34 mouse cellular contexts compared by ENCODE assay signal in genomic region chr11:116443311-116443710, GRCm38 (mm10). TPM values are rescaled to one million over a fixed set of nuclear protein-coding genes. Genes with fewer than 3 reads are reported as not detected.
DNase-seq lines count a peak whose midpoint lies in the region; ATAC-seq and TF ChIP-seq lines count a peak whose summit lies in the region.
"Had no signal": no experiment of that assay in that cellular context is flagged by ENCODE, and none has a peak within 500 bp of the region (broad histone marks: within the 10 kb centered on the region; RNA-seq: fewer than 3 reads in every experiment).

No protein-coding gene starts in this region.

- in situ Hi-C loops in CH12.LX (cut with MboI; ENCODE audit: low pct_ligation_motif_present, low pct_unique_long_range_greater_than_20kb, low sequenced_read_pairs) = loop anchor here (5.0 kb wide), 1 partner anchor 41 kb away; no protein-coding TSS in a partner anchor

- no peak overlapping the region; the same call in 1 of the 2 replicates for H3K27ac ChIP-seq in forebrain, embryonic 13.5 days
- H3K27ac ChIP-seq in forebrain, embryonic 11.5 days (ENCODE audit: low read depth, low read length) = no peak overlapping the region
- no peak overlapping the region for H3K27ac ChIP-seq in intestine, embryonic 16.5 days (ENCODE audit: low read length)
- H3K27ac ChIP-seq in intestine, embryonic 15.5 days = no peak overlapping the region
- H3K27ac ChIP-seq in CH12.LX (ENCODE audit: insufficient read depth, low read depth) = 0 out of 2 replicates have a peak overlapping the region, but pooled peaks have one; percentile 6
- no peak overlapping the region for H3K27ac ChIP-seq in embryonic facial prominence, embryonic 13.5 days
- H3K27ac ChIP-seq: forebrain, embryonic 12.5 days; layer of hippocampus, adult 2 months; left cerebral cortex, adult 2 months; limb, embryonic 15.5 days; liver, embryonic 13.5 days; stomach, postnatal 0 days had no signal

- peaks cover 17% of the 10 kb centered on the region for H3K36me3 ChIP-seq in forebrain, embryonic 13.5 days (ENCODE audit: poor library complexity, severe bottlenecking)
- H3K36me3 ChIP-seq in forebrain, embryonic 11.5 days (ENCODE audit: control insufficient read depth, insufficient read depth, low read length) = 0 out of 2 replicates have a peak, but pooled peaks cover 2% of the 10 kb centered on the region
- H3K36me3 ChIP-seq in intestine, embryonic 16.5 days (ENCODE audit: control insufficient read depth, insufficient read depth, low read length) = no peaks in the 10 kb centered on the region
- H3K36me3 ChIP-seq in intestine, embryonic 15.5 days = peaks cover 6% of the 10 kb centered on the region
- H3K36me3 ChIP-seq in CH12.LX (replicated peaks in 1 of 2; ENCODE audit: control insufficient read depth in 1 of 2, insufficient read depth in 1 of 2, low read length in 1 of 2) = peaks cover 6 to 27% of the 10 kb centered on the region in 2 experiments
- peaks cover 19% of the 10 kb centered on the region for H3K36me3 ChIP-seq in embryonic facial prominence, embryonic 13.5 days

- H3K4me2 ChIP-seq in forebrain, embryonic 13.5 days = no peak overlapping the region
- H3K4me2 ChIP-seq in forebrain, embryonic 11.5 days (ENCODE audit: low read depth, low read length, severe bottlenecking) = no peak overlapping the region
- H3K4me2 ChIP-seq in intestine, embryonic 16.5 days (ENCODE audit: low read depth, low read length) = no peak overlapping the region
- no peak overlapping the region for H3K4me2 ChIP-seq in intestine, embryonic 15.5 days (replicated peaks)
- no peak overlapping the region for H3K4me2 ChIP-seq in CH12.LX (ENCODE audit: insufficient read depth, low read depth, poor library complexity, severe bottlenecking)
- H3K4me2 ChIP-seq in embryonic facial prominence, embryonic 13.5 days = no peak overlapping the region
- H3K4me2 ChIP-seq: forebrain, embryonic 12.5 days; heart, embryonic 11.5 days; limb, embryonic 15.5 days; liver, embryonic 13.5 days had no signal

- WGBS in forebrain, embryonic 13.5 days = 88% methylated on average over 6 of the region's 6 CpGs
- 87% methylated on average over 6 of the region's 6 CpGs for WGBS in forebrain, embryonic 11.5 days
- 92% methylated on average over 6 of the region's 6 CpGs for WGBS in intestine, embryonic 16.5 days
- WGBS in intestine, embryonic 15.5 days = 86% methylated on average over 6 of the region's 6 CpGs
- WGBS in embryonic facial prominence, embryonic 13.5 days = 81% methylated on average over 6 of the region's 6 CpGs

- TF ChIP-seq POLR2A in CH12.LX (IDR thresholded peaks at IDR 0.05; ENCODE audit: low read depth, low read length) = no peak

- no peak for TF ChIP-seq CTCF in CH12.LX (conservative IDR thresholded peaks at IDR 0.05 in 1 of 2, IDR thresholded peaks at IDR 0.05 in 1 of 2; ENCODE audit: low read depth in 2 of 2, low read length in 2 of 2)

- no peak for DNase-seq in forebrain, embryonic 11.5 days (ENCODE audit: low spot score)
- no peak for DNase-seq in CH12.LX (ENCODE audit: extremely low read depth)
- DNase-seq in lung, postnatal 14 days = no peak
- DNase-seq: cerebellum, adult 11 months; cerebellum, adult 9-10 months; cerebellum, postnatal 36 days; gastrocnemius, postnatal 25 days; heart, adult 11 months; kidney, adult 11 months; kidney, postnatal 36 days; liver, embryonic 13.5 days; lung, adult 2 months; lung, postnatal 10 days; midbrain, embryonic 14.5 days; right cerebral cortex, adult 18-20 months; right cerebral cortex, postnatal 4 days; thymus, adult 18-20 months; thymus, postnatal 25 days had no signal

- no peak overlapping the region for H3K4me3 ChIP-seq in forebrain, embryonic 13.5 days
- no peak overlapping the region for H3K4me3 ChIP-seq in forebrain, embryonic 11.5 days (ENCODE audit: low read depth, low read length)
- no peak overlapping the region for H3K4me3 ChIP-seq in intestine, embryonic 16.5 days (ENCODE audit: low read length)
- H3K4me3 ChIP-seq in intestine, embryonic 15.5 days (replicated peaks) = no peak overlapping the region
- no peak overlapping the region for H3K4me3 ChIP-seq in CH12.LX (replicated peaks in 1 of 3; ENCODE audit: low read depth in 2 of 3, low read length in 2 of 3, poor library complexity in 1 of 3)
- no peak overlapping the region for H3K4me3 ChIP-seq in embryonic facial prominence, embryonic 13.5 days
- H3K4me3 ChIP-seq: erythroblast, embryonic 14.5 days; forebrain, embryonic 12.5 days; layer of hippocampus, adult 2 months; left cerebral cortex, adult 2 months; limb, embryonic 15.5 days; liver, embryonic 13.5 days had no signal

- no peak for TF ChIP-seq RAD21 in CH12.LX (IDR thresholded peaks at IDR 0.05; ENCODE audit: low read depth, low read length)

- H3K4me1 ChIP-seq in forebrain, embryonic 13.5 days = peaks cover 17% of the 10 kb centered on the region
- H3K4me1 ChIP-seq in forebrain, embryonic 11.5 days (replicated peaks; ENCODE audit: control insufficient read depth, insufficient read depth, low read length) = 0 out of 2 replicates have a peak, but pooled peaks cover 1% of the 10 kb centered on the region
- H3K4me1 ChIP-seq in intestine, embryonic 16.5 days (ENCODE audit: control insufficient read depth, insufficient read depth, low read length) = peaks cover 9% of the 10 kb centered on the region; the same call in 1 of the 2 replicates
- peaks cover 20% of the 10 kb centered on the region for H3K4me1 ChIP-seq in intestine, embryonic 15.5 days (replicated peaks)
- peaks cover 68 to 75% of the 10 kb centered on the region in 2 experiments for H3K4me1 ChIP-seq in CH12.LX (ENCODE audit: control insufficient read depth in 1 of 2, insufficient read depth in 2 of 2)
- H3K4me1 ChIP-seq in embryonic facial prominence, embryonic 13.5 days = peaks cover 9% of the 10 kb centered on the region

- no peak for TF ChIP-seq EP300 in CH12.LX (IDR thresholded peaks at IDR 0.05; ENCODE audit: low read length)

- no peaks in the 10 kb centered on the region for H3K9me3 ChIP-seq in forebrain, embryonic 13.5 days (replicated peaks)
- no peaks in the 10 kb centered on the region for H3K9me3 ChIP-seq in forebrain, embryonic 11.5 days (ENCODE audit: control insufficient read depth, low read length)
- H3K9me3 ChIP-seq in intestine, embryonic 16.5 days (ENCODE audit: control insufficient read depth, low read length) = no peaks in the 10 kb centered on the region
- no peaks in the 10 kb centered on the region for H3K9me3 ChIP-seq in intestine, embryonic 15.5 days
- H3K9me3 ChIP-seq in CH12.LX (replicated peaks; ENCODE audit: low read length) = no peaks in the 10 kb centered on the region
- no peaks in the 10 kb centered on the region for H3K9me3 ChIP-seq in embryonic facial prominence, embryonic 13.5 days
- H3K9me3 ChIP-seq: forebrain, embryonic 12.5 days; limb, embryonic 15.5 days; liver, embryonic 13.5 days had no signal

- H3K9ac ChIP-seq in forebrain, embryonic 13.5 days = 0 out of 2 replicates have a peak overlapping the region, but pooled peaks have one; percentile 2
- no peak overlapping the region for H3K9ac ChIP-seq in forebrain, embryonic 11.5 days (ENCODE audit: low read length)
- peak overlapping the region; percentile 14; the same call in 1 of the 2 replicates for H3K9ac ChIP-seq in intestine, embryonic 16.5 days (ENCODE audit: low read depth, low read length)
- H3K9ac ChIP-seq in intestine, embryonic 15.5 days = no peak overlapping the region
- no peak overlapping the region for H3K9ac ChIP-seq in CH12.LX (ENCODE audit: insufficient read depth, low read depth)
- 0 out of 2 replicates have a peak overlapping the region, but pooled peaks have one; percentile 16 for H3K9ac ChIP-seq in embryonic facial prominence, embryonic 13.5 days
- H3K9ac ChIP-seq: forebrain, embryonic 12.5 days; limb, embryonic 15.5 days; liver, embryonic 13.5 days had no signal

- dilution Hi-C loops in CH12.LX (cut with MboI; ENCODE audit: extremely low pct_ligation_motif_present, extremely low pct_unique_long_range_greater_than_20kb, low sequenced_read_pairs) = no loop called here

- no peak for ATAC-seq in forebrain, embryonic 13.5 days
- no peak for ATAC-seq in forebrain, embryonic 11.5 days (replicated peaks; ENCODE audit: low FRiP score)
- ATAC-seq in intestine, embryonic 16.5 days = no peak
- no peak for ATAC-seq in intestine, embryonic 15.5 days
- no peak for ATAC-seq in embryonic facial prominence, embryonic 13.5 days (ENCODE audit: insufficient number of reproducible peaks, insufficient read depth, low FRiP score, low TSS enrichment, low read depth)
- ATAC-seq in megakaryocyte-erythroid progenitor cell, adult 5-6 weeks (replicated peaks; ENCODE audit: low FRiP score, low TSS enrichment, poor library complexity, severe bottlenecking) = no peak

- peaks cover 21% of the 10 kb centered on the region for H3K27me3 ChIP-seq in forebrain, embryonic 13.5 days
- H3K27me3 ChIP-seq in forebrain, embryonic 11.5 days (ENCODE audit: control insufficient read depth, insufficient read depth, low read length) = peaks cover 7% of the 10 kb centered on the region
- no peaks in the 10 kb centered on the region; the same call in 1 of the 2 replicates for H3K27me3 ChIP-seq in intestine, embryonic 16.5 days (replicated peaks; ENCODE audit: control insufficient read depth, insufficient read depth, low read length)
- H3K27me3 ChIP-seq in intestine, embryonic 15.5 days (replicated peaks) = peaks cover 9% of the 10 kb centered on the region
- no peaks in the 10 kb centered on the region for H3K27me3 ChIP-seq in CH12.LX (replicated peaks)
- peaks cover 22% of the 10 kb centered on the region for H3K27me3 ChIP-seq in embryonic facial prominence, embryonic 13.5 days

- no peaks in the 10 kb centered on the region for H3K79me2 ChIP-seq in CH12.LX (replicated peaks; ENCODE audit: control insufficient read depth, extremely low read depth, insufficient read depth, poor library complexity, severe bottlenecking)

RNA-seq across cellular contexts. Expression of gene Ubald2, which starts 9.4 kb away (rescaled TPM):
- polyA plus RNA-seq in forebrain, embryonic 13.5 days (2015; fragmentation: Nextera tagmentation; extraction: Ambion mirVana) = 45.5 and 58.2 TPM in 2 replicates
- 80.2 and 83.7 TPM in 2 replicates for polyA plus RNA-seq in forebrain, embryonic 11.5 days (2014; fragmentation: Nextera tagmentation; extraction: Ambion mirVana)
- 47.2 and 55.0 TPM in 2 replicates for polyA plus RNA-seq in intestine, embryonic 16.5 days (2015; fragmentation: Nextera tagmentation; extraction: Ambion mirVana)
- polyA plus RNA-seq in intestine, embryonic 15.5 days (2015; fragmentation: Nextera tagmentation; extraction: Ambion mirVana) = 48.8 and 50.7 TPM in 2 replicates
- total RNA-seq in CH12.LX (2012; rRNA removed) (321 and 436 TPM in 2 replicates), CH12.LX (2014; rRNA removed) (291 and 336 TPM in 2 replicates)
- 222 and 228 TPM in 2 replicates for polyA plus RNA-seq in CH12.LX (2012; ENCODE audit: insufficient read length, low read depth)
- polyA plus RNA-seq in embryonic facial prominence, embryonic 13.5 days (2015; fragmentation: Nextera tagmentation; extraction: Ambion mirVana) = 26.4 and 35.2 TPM in 2 replicates
- 68.8 and 89.9 TPM in 2 replicates for total RNA-seq in megakaryocyte-erythroid progenitor cell, adult 5-6 weeks (2014; fragmentation: Nextera tagmentation)
- 65.8 and 93.3 TPM in 2 replicates for total RNA-seq in megakaryocyte-erythroid progenitor cell, adult 5-6 weeks (2017)

RNA-seq across cellular contexts. Expression of gene Qrich2, which starts 22.7 kb away (rescaled TPM):
- polyA plus RNA-seq in forebrain, embryonic 13.5 days (2015; fragmentation: Nextera tagmentation; extraction: Ambion mirVana) = 0.09 TPM in 1 of 2 replicates, not detected in the other
- not detected in 2 replicates for polyA plus RNA-seq in forebrain, embryonic 11.5 days (2014; fragmentation: Nextera tagmentation; extraction: Ambion mirVana)
- polyA plus RNA-seq in intestine, embryonic 16.5 days (2015; fragmentation: Nextera tagmentation; extraction: Ambion mirVana) = 0.39 TPM in 2 replicates
- polyA plus RNA-seq in intestine, embryonic 15.5 days (2015; fragmentation: Nextera tagmentation; extraction: Ambion mirVana) = 0.30 TPM in 1 of 2 replicates, not detected in the other
- total RNA-seq in CH12.LX (2012; rRNA removed) (0.13 and 0.38 TPM in 2 replicates), CH12.LX (2014; rRNA removed) (0.23 and 0.32 TPM in 2 replicates)
- polyA plus RNA-seq in CH12.LX (2012; ENCODE audit: insufficient read length, low read depth) = 0.29 and 0.37 TPM in 2 replicates
- polyA plus RNA-seq in embryonic facial prominence, embryonic 13.5 days (2015; fragmentation: Nextera tagmentation; extraction: Ambion mirVana) = 0.19 and 0.55 TPM in 2 replicates
- total RNA-seq in megakaryocyte-erythroid progenitor cell, adult 5-6 weeks (2014; fragmentation: Nextera tagmentation) = not detected in 2 replicates
- not detected in 2 replicates for total RNA-seq in megakaryocyte-erythroid progenitor cell, adult 5-6 weeks (2017)
- total RNA-seq: adrenal gland, adult 18-20 months; gastrocnemius, postnatal 25 days; hematopoietic stem cell, adult 5-6 weeks; left cerebral cortex, postnatal 25 days; neutrophil, adult 5-6 weeks had no signal
- polyA plus RNA-seq: erythroblast, embryonic 14.5 days; forebrain, embryonic 12.5 days; liver, embryonic 13.5 days; midbrain, embryonic 14.5 days had no signal

RNA-seq across cellular contexts. Expression of gene Rnf157, which starts 30.5 kb away (rescaled TPM):
- polyA plus RNA-seq in forebrain, embryonic 13.5 days (2015; fragmentation: Nextera tagmentation; extraction: Ambion mirVana) = 18.1 and 20.6 TPM in 2 replicates
- polyA plus RNA-seq in forebrain, embryonic 11.5 days (2014; fragmentation: Nextera tagmentation; extraction: Ambion mirVana) = 25.0 and 26.1 TPM in 2 replicates
- polyA plus RNA-seq in intestine, embryonic 16.5 days (2015; fragmentation: Nextera tagmentation; extraction: Ambion mirVana) = 4.4 and 5.2 TPM in 2 replicates
- polyA plus RNA-seq in intestine, embryonic 15.5 days (2015; fragmentation: Nextera tagmentation; extraction: Ambion mirVana) = 16.4 and 18.2 TPM in 2 replicates
- total RNA-seq in CH12.LX (2012; rRNA removed) (17.2 and 39.3 TPM in 2 replicates), CH12.LX (2014; rRNA removed) (7.2 and 8.7 TPM in 2 replicates)
- 8.7 and 10.9 TPM in 2 replicates for polyA plus RNA-seq in CH12.LX (2012; ENCODE audit: insufficient read length, low read depth)
- polyA plus RNA-seq in embryonic facial prominence, embryonic 13.5 days (2015; fragmentation: Nextera tagmentation; extraction: Ambion mirVana) = 10.2 and 16.5 TPM in 2 replicates
- 8.1 and 12.1 TPM in 2 replicates for total RNA-seq in megakaryocyte-erythroid progenitor cell, adult 5-6 weeks (2014; fragmentation: Nextera tagmentation)
- 2.7 and 11.3 TPM in 2 replicates for total RNA-seq in megakaryocyte-erythroid progenitor cell, adult 5-6 weeks (2017)
- polyA plus RNA-seq: erythroblast, embryonic 14.5 days had no signal

RNA-seq across cellular contexts. Expression of gene Prpsap1, which starts 50.7 kb away (rescaled TPM):
- 178 and 184 TPM in 2 replicates for polyA plus RNA-seq in forebrain, embryonic 13.5 days (2015; fragmentation: Nextera tagmentation; extraction: Ambion mirVana)
- 188 and 195 TPM in 2 replicates for polyA plus RNA-seq in forebrain, embryonic 11.5 days (2014; fragmentation: Nextera tagmentation; extraction: Ambion mirVana)
- polyA plus RNA-seq in intestine, embryonic 16.5 days (2015; fragmentation: Nextera tagmentation; extraction: Ambion mirVana) = 260 and 274 TPM in 2 replicates
- 210 and 225 TPM in 2 replicates for polyA plus RNA-seq in intestine, embryonic 15.5 days (2015; fragmentation: Nextera tagmentation; extraction: Ambion mirVana)
- 114 and 118 TPM in 2 replicates for total RNA-seq in CH12.LX (2012; rRNA removed)
- total RNA-seq in CH12.LX (2014; rRNA removed) = 79.8 and 93.5 TPM in 2 replicates
- polyA plus RNA-seq in CH12.LX (2012; ENCODE audit: insufficient read length, low read depth) = 112 and 114 TPM in 2 replicates
- polyA plus RNA-seq in embryonic facial prominence, embryonic 13.5 days (2015; fragmentation: Nextera tagmentation; extraction: Ambion mirVana) = 186 and 193 TPM in 2 replicates
- total RNA-seq in megakaryocyte-erythroid progenitor cell, adult 5-6 weeks (2014; fragmentation: Nextera tagmentation) = 89.6 and 95.3 TPM in 2 replicates
- total RNA-seq in megakaryocyte-erythroid progenitor cell, adult 5-6 weeks (2017) = 36.8 and 60.7 TPM in 2 replicates

Comparison
In these comparisons a context has a peak if more than half of its experiments do, and no peak if none do; other contexts are left out.
1. H3K9ac ChIP-seq: peak in forebrain, embryonic 13.5 days (single experiment), intestine, embryonic 16.5 days (single experiment) and embryonic facial prominence, embryonic 13.5 days (single experiment); none in forebrain, embryonic 11.5 days (single experiment), intestine, embryonic 15.5 days (single experiment) and CH12.LX (single experiment).